Mouse (Mus musculus): ENCODE measurements around the gene Rbfox1.

DNA sequence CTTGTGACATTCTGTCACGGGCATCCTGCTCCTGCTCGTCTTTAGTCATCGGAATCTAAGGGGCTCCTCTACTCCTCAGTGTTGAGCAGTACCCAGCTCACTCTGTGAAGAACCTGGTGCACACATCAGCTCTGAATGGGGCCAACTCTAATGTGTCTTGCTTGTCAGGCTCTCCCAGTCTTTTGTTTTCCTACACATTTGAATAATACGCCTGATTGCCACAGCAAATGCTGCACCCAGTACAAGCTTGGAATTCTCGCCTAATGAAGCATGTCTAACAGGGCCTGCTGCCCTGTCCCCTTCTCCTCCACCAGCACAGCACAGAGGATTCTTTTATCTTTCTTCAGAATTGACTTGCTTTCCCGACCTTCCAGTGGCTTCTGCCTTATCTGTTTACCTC is 1261.3 kb downstream of the Rbfox1 start:
- TF ChIP-seq POLR2A (IDR thresholded peaks at IDR 0.05; ENCODE audit: control insufficient read depth in 1 of 2, insufficient read depth in 1 of 2, low read depth in 1 of 2, low read length in 2 of 2, poor library complexity in 1 of 2): no peak
- TF ChIP-seq CTCF (IDR thresholded peaks at IDR 0.05 in 2 of 3, conservative IDR thresholded peaks at IDR 0.05 in 1 of 3; ENCODE audit: control insufficient read depth in 1 of 3, insufficient read depth in 1 of 3, low read depth in 2 of 3, low read length in 3 of 3, poor library complexity in 1 of 3, severe bottlenecking in 1 of 3): no peak
